36 mouse cellular contexts compared by ENCODE assay signal in the genomic region with DNA sequence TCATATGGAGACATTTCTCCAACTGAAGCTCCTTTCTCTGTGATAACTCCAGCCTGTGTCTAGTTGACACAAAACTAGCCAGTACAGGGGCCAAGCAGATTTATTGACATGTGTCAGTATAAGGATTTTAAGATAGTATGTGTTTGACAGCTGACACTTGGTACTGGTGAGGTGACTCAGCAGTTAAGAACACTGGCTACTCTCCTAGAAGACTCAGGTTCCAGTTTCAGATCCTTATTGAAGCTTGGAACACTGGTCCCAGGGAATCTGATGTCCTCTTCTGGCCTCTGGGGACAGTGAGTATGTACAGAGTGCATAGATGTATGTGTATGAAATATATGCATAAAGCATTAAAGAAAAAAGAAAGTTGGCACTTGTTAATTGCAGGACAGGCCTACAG. TPM values are rescaled to one million over a fixed set of nuclear protein-coding genes. Genes with fewer than 3 reads are reported as not detected.
"Had no signal": no experiment of that assay in that cellular context is flagged by ENCODE, and none has a peak within 500 bp of the region (broad histone marks: within the 10 kb centered on the region; RNA-seq: fewer than 3 reads in every experiment).

No protein-coding gene starts in this region.

- DNase-seq: cerebellum, adult 8-10 months; cerebellum, adult 9-10 months; cerebellum, adult 9-11 months; cerebellum, postnatal 10 days; cerebellum, postnatal 14 days; cerebellum, postnatal 25 days; cerebellum, postnatal 36 days; embryo, embryonic 11 days; forebrain, postnatal 0 days; gastrocnemius, adult 2 months; gastrocnemius, postnatal 10 days; gastrocnemius, postnatal 14 days; gastrocnemius, postnatal 25 days; gastrocnemius, postnatal 36 days; heart, adult 11 months; heart, adult 18-20 months; heart, adult 2 months had no signal

- H3K27ac ChIP-seq: embryonic facial prominence, embryonic 10.5 days; embryonic facial prominence, embryonic 12.5 days; embryonic facial prominence, embryonic 13.5 days; embryonic facial prominence, embryonic 15.5 days; forebrain, embryonic 10.5 days; forebrain, embryonic 12.5 days; forebrain, embryonic 13.5 days; forebrain, embryonic 15.5 days; gastrocnemius, adult 2 months; heart, adult 2 months had no signal

- ATAC-seq: forebrain, embryonic 13.5 days; forebrain, embryonic 14.5 days; forebrain, embryonic 15.5 days; forebrain, embryonic 16.5 days; forebrain, postnatal 0 days had no signal

- H3K4me3 ChIP-seq: embryonic facial prominence, embryonic 10.5 days; embryonic facial prominence, embryonic 12.5 days; embryonic facial prominence, embryonic 13.5 days; embryonic facial prominence, embryonic 15.5 days; erythroblast, embryonic 14.5 days; forebrain, embryonic 10.5 days; forebrain, embryonic 12.5 days; forebrain, embryonic 13.5 days; forebrain, embryonic 15.5 days; gastrocnemius, adult 2 months; heart, adult 2 months had no signal

- H3K4me1 ChIP-seq: embryonic facial prominence, embryonic 10.5 days; embryonic facial prominence, embryonic 12.5 days; embryonic facial prominence, embryonic 13.5 days; embryonic facial prominence, embryonic 15.5 days; forebrain, embryonic 10.5 days; forebrain, embryonic 12.5 days; forebrain, embryonic 13.5 days; forebrain, embryonic 15.5 days had no signal

- H3K36me3 ChIP-seq: embryonic facial prominence, embryonic 10.5 days; embryonic facial prominence, embryonic 12.5 days; embryonic facial prominence, embryonic 13.5 days; embryonic facial prominence, embryonic 15.5 days; forebrain, embryonic 10.5 days; forebrain, embryonic 12.5 days; forebrain, embryonic 15.5 days had no signal

- H3K27me3 ChIP-seq: embryonic facial prominence, embryonic 12.5 days; embryonic facial prominence, embryonic 13.5 days; embryonic facial prominence, embryonic 15.5 days; forebrain, embryonic 12.5 days; forebrain, embryonic 13.5 days; forebrain, embryonic 15.5 days had no signal

RNA-seq across cellular contexts. Expression of gene Ptchd1, which starts 27.2 kb away (rescaled TPM):
- total RNA-seq: gastrocnemius, postnatal 36 days; heart, adult 18-20 months had no signal
- polyA plus RNA-seq: erythroblast, embryonic 14.5 days had no signal

RNA-seq across cellular contexts. Expression of gene Gm15155, which starts 28.2 kb away (rescaled TPM):
- total RNA-seq: common myeloid progenitor, adult 5-6 weeks; forebrain, postnatal 0 days; gastrocnemius, adult 18-20 months; gastrocnemius, adult 2 months; gastrocnemius, adult 8-10 months; gastrocnemius, postnatal 10 days; gastrocnemius, postnatal 14 days; gastrocnemius, postnatal 25 days; gastrocnemius, postnatal 36 days; gastrocnemius, postnatal 4 days; heart, adult 18-20 months; heart, adult 2 months had no signal
- polyA plus RNA-seq: embryonic facial prominence, embryonic 10.5 days; embryonic facial prominence, embryonic 11.5 days; embryonic facial prominence, embryonic 12.5 days; embryonic facial prominence, embryonic 13.5 days; embryonic facial prominence, embryonic 14.5 days; embryonic facial prominence, embryonic 15.5 days; erythroblast, embryonic 14.5 days; forebrain, embryonic 10.5 days; forebrain, embryonic 11.5 days; forebrain, embryonic 12.5 days; forebrain, embryonic 13.5 days; forebrain, embryonic 14.5 days; forebrain, embryonic 15.5 days; forebrain, postnatal 0 days; gonadal fat pad, adult 2 months; heart, adult 2 months had no signal
